Mouse (Mus musculus) Patski (cell line): Measurements from ENCODE around the gene Med24. TPM values are rescaled to one million over a fixed set of nuclear protein-coding genes. Genes with fewer than 3 reads are reported as not detected.

ENCODE experiments used
- ATAC-seq: fragments of 100-300 bp; one replicate; pipeline ENCODE4 v1.8.0; 2021
- CTCF ChIA-PET: fragments of 350-600 bp; sonication (Branson Sonifier 250); formaldehyde crosslinking; loops from one replicate; lab custom pipeline; 2022; ENCODE audit warnings: inconsistent platforms; lab: Charles Lee
- POLR2A ChIA-PET: fragments of 350-600 bp; sonication (Branson Sonifier 250); formaldehyde crosslinking; loops from one replicate; lab custom pipeline; 2022; ENCODE audit warnings: antibody characterized with exemption, inconsistent platforms; lab: Charles Lee
- DNase-seq: peaks from one replicate; pipeline ENCODE4 v3.0.0-alpha.2; 2011; ENCODE audit warnings: low read depth, low spot score
- H3K27me3 ChIP-seq: fragments of 371-371 bp; one replicate; pipeline ENCODE4 v1.5.1; 2021
- CTCF ChIP-seq: fragments of 100-300 bp; IDR thresholded peaks from one replicate; pipeline ENCODE4 v1.5.1; 2021
- in situ Hi-C: fragments of 300-500 bp; cut with MboI; formaldehyde crosslinking; loops from 3 replicates; pipeline ENCODE4 v1.11.1; 2018; ENCODE audit warnings: low pct_unique_long_range_greater_than_20kb, mixed read lengths
- polyA plus RNA-seq: library from polyadenylated mRNA; unstranded; gene quantifications from one replicate; pipeline ENCODE4 v1.2.3, GENCODE M21; 2021

The Med24 gene
- polyA plus RNA-seq, 1 experiment from 2014 or later = 47.2 TPM

DNA sequence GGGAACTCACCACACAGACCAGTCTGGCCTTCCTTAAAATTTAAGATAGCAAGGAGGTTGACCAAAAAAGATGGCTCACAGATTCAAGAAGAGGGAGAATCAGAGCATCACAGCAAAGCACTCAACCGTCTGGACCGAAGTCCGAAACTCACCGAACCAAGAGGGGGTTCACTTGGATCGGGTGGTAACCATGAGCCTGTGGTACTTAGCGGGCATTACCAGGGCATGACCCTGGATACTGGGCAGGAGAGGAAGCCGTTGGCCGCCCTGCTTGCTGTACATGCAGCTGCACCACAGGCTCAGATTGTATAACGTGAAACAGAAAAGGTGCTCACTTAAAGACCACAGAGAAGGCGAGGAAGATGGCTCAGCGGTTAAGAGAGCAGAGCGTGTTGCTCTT is 32.0 kb downstream of the Med24 start:
- POLR2A ChIA-PET = interaction anchor here (0.9 kb wide), 1 partner anchor 11 kb away, joined by 3 read pairs; no protein-coding TSS in a partner anchor
- no peak for TF ChIP-seq CTCF

DNA sequence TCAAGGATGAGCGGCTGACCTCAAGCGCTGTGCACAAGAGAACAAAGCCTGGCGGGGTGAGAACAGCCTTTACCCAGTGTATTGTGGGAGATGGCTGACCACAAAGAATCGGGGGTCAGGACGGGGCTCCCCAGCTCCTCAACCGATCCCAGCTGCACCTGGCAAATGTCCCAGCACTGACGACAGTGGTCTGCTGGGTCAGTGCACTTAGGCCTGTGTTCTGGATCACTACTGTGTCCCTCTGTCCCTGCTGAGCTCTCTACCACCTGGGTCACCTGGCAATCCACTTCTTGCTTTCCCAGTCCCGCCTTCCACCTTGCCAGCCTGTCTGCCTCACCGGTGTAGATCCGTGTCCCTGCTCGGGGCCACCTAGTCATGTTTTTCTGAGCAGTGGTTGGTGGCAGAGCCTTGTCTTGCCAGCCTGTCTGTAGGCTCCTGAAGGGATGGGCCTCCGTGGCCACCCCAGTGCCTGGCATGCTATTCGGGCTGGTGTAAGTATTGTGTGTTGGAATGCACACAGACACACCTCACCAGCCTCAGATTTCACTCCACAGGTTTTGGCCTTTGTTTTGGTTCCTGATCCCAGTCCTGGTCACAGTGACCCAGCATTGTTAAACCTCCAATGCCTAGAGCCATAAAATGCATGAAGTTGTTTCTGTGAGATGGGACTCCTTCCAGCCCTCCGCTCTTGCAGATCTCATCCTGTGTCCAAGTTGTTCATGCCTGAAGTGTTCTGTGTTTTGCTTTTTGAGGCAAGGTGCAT is 32.6 kb downstream of the Med24 start:
- TF ChIP-seq CTCF = no peak
- ChIA-PET CTCF (interaction anchor here (2.0 to 7.1 kb wide), 2 partner anchors 15 to 90 kb away, joined by 7 to 85 read pairs; no protein-coding TSS in a partner anchor), POLR2A (no interaction called here)
- in situ Hi-C loops = no loop called here
- H3K27me3 ChIP-seq = no peaks in the 10 kb centered on the region
- DNase-seq (no peak), ATAC-seq (no peak)

More for the DNA sequence above, 32.0 kb downstream of the Med24 start:
- no peak for DNase-seq
- H3K27me3 ChIP-seq = no peaks in the 10 kb centered on the region
- no peak for ATAC-seq
- CTCF ChIA-PET = interaction anchor here (2.0 to 7.1 kb wide), 3 partner anchors 14 to 90 kb away, joined by 7 to 85 read pairs (median 38); no protein-coding TSS in a partner anchor
- in situ Hi-C loops = no loop called here

- ATAC-seq (no peak), DNase-seq (no peak)
- TF ChIP-seq CTCF = no peak
- POLR2A ChIA-PET = no interaction called here
- in situ Hi-C loops = no loop called here
- H3K27me3 ChIP-seq = no peaks in the 10 kb centered on the region
- CTCF ChIA-PET = interaction anchor here (2.0 kb wide), 1 partner anchor 92 kb away, joined by 7 read pairs; no protein-coding TSS in a partner anchor
These were observed 33.8 kb downstream of the Med24 start for GRCm38 (mm10) chr11:98695408-98695807.

DNA sequence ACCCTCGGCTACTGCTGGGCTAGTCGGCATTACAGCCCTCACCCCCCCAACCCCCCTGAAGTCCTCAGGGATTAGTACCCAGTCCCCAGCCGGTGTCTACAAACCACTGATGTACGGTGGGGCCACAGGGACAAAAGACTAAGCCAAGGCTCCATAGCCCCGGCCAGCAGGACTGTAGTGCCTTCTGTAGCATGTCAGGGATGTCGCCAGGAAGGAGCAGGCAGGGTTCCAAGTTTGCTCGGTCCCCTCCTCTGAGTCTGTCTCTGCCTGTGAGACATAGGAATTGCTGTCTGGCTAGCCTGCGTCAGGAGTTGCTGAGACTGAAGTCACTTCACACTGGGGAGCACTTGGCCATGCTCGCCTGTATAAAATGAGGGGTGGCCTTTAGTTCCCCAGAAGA is 34.9 kb downstream of the Med24 start:
- ChIA-PET POLR2A (no interaction called here), CTCF (no interaction called here)
- ATAC-seq (no peak), DNase-seq (no peak)
- H3K27me3 ChIP-seq = no peaks in the 10 kb centered on the region
- in situ Hi-C loops = no loop called here
- no peak for TF ChIP-seq CTCF

DNA sequence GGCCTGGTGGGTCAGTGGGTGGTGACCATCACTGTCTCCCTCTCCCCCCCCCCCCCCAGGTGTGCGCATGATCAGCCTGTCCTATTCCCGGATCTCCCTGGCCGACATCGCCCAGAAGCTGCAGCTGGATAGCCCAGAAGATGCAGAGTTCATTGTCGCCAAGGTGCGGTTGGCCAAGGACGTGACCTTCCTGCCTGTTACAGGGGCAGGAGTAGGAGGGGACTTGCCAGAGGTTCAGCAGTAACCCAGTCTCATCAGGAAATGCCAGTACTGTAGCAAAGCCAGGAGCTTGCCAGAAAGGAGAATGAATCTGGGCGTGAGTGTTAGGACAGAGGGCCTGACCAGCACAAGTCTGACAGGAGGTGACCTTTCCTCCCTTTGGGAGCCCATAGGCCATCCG is 35.5 kb downstream of the Med24 start:
- no peaks in the 10 kb centered on the region for H3K27me3 ChIP-seq
- ChIA-PET CTCF (no interaction called here), POLR2A (no interaction called here)
- DNase-seq (no peak), ATAC-seq (no peak)
- no peak for TF ChIP-seq CTCF
- in situ Hi-C loops = no loop called here

- no peak for TF ChIP-seq CTCF
- POLR2A ChIA-PET = no interaction called here
- ATAC-seq (no peak), DNase-seq (no peak)
- CTCF ChIA-PET = no interaction called here
- H3K27me3 ChIP-seq = no peaks in the 10 kb centered on the region
- in situ Hi-C loops = no loop called here
These were observed 36.0 kb downstream of the Med24 start for GRCm38 (mm10) chr11:98693201-98693600.

DNA sequence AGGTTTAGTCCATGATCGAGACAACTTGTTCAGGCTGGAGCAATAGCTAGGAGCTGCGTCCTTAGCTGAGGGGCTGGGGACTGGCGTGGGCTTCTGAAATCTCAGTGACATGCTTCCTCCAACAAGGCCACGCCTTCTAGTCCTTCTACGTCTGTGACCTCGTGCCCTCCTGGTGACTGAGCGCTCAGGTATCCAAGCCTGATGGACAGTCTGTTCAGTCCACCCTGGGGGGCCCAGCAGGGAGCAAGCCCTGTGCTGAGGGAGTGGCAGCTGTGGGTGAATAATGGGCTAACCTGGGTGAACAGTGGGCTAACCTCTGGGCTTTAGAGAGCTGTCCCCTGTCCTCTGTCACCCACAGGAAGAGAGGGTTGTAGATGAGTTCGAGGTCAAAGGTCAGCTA is 41.2 kb downstream of the Med24 start:
- ChIA-PET POLR2A (no interaction called here), CTCF (no interaction called here)
- no peak for TF ChIP-seq CTCF
- ATAC-seq = no peak
- H3K27me3 ChIP-seq = no peaks in the 10 kb centered on the region
- no peak for DNase-seq
- in situ Hi-C loops = no loop called here

DNA sequence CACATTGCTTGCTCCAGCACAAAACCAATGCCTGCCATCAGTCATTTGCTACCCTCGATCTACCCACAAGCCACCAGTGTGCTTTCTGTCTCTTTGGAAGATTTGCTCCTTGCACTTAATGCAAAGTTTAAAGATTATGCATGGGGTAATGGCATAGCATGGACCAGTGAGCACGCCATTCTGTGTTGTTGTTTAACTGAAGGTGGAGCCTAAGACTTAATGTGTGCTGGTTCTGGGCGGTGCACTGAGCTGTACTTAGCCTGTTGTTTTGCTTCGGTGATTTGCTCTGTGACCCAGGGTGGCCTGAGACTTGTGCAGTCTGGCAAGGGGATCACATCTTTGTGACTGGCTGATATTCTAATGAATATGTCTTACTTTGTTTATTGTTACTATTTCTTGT is 42.3 kb downstream of the Med24 start:
- no peak for DNase-seq
- in situ Hi-C loops = no loop called here
- no peaks in the 10 kb centered on the region for H3K27me3 ChIP-seq
- ATAC-seq = no peak
- ChIA-PET POLR2A (no interaction called here), CTCF (no interaction called here)
- TF ChIP-seq CTCF = no peak

GRCm38 (mm10) chr11:98685642-98686041 is 43.6 kb downstream of the Med24 start:
- ATAC-seq (no peak), DNase-seq (no peak)
- POLR2A ChIA-PET = no interaction called here
- CTCF ChIA-PET = no interaction called here
- H3K27me3 ChIP-seq = no peaks in the 10 kb centered on the region
- TF ChIP-seq CTCF = no peak
- in situ Hi-C loops = no loop called here

DNA sequence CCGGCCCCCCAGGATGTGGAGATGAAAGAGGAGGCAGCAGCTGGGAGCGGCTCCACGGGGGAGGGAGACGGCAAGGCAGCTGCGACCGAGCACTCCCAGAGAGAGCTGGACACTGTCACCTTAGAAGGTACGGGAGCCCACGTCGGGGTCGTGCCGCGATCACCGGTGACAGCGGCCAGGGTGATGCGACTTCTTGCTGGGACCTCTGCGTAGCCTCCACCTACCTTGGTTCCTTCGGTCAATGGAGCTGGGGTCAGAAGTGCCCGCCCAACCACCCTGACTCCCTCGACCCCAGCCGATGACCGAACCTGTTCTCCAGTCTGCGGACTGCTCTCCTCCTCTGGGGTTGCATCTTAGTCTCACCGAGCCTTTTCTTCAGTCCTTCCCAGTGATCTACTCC is 46.4 kb downstream of the Med24 start:
- ChIA-PET CTCF (interaction anchor here (1.4 to 1.9 kb wide), 2 partner anchors 10 to 22 kb away, joined by 6 to 9 read pairs; no protein-coding TSS in a partner anchor), POLR2A (interaction anchor here (0.7 to 1.5 kb wide), 3 partner anchors 9 to 114 kb away, joined by 3 to 4 read pairs (median 3); no protein-coding TSS in a partner anchor)
- H3K27me3 ChIP-seq = no peaks in the 10 kb centered on the region
- DNase-seq = no peak
- TF ChIP-seq CTCF = no peak
- in situ Hi-C loops = no loop called here
- no peak for ATAC-seq
